Mouse (Mus musculus) 3T3-L1 (cell line): ENCODE results near the gene Adcy4.

Experiments
- DNase-seq: peaks from one replicate; pipeline ENCODE4 v3.0.0-alpha.2; 2015; ENCODE audit warnings: low read depth, low spot score

Gene Adcy4

GRCm38 (mm10) chr14:55758363-55758784 lies 25.5 kb downstream of the Adcy4 start, which contains the start of gene Cideb:
Gene Cideb, minus strand, starts transcription at chr14:55758458.
- DNase-seq: peak; percentile 76

- no peak for DNase-seq
Measured at GRCm38 (mm10) chr14:55757566-55757965, 26.3 kb downstream of the Adcy4 start.

- DNase-seq: no peak
Measured at GRCm38 (mm10) chr14:55747051-55747847, 36.6 kb downstream of the Adcy4 start.

GRCm38 (mm10) chr14:55745861-55746237 lies 38.0 kb downstream of the Adcy4 start:
- no peak for DNase-seq

- peak; percentile 71 for DNase-seq
Measured at GRCm38 (mm10) chr14:55745180-55745860, 38.6 kb downstream of the Adcy4 start, which contains the start of the genes Dhrs1 and Nop9. Gene Dhrs1, minus strand, starts transcription at chr14:55745690. Gene Nop9, plus strand, starts transcription at chr14:55745693.

GRCm38 (mm10) chr14:55743711-55744110 lies 40.2 kb downstream of the Adcy4 start:
- DNase-seq: peak; percentile 85

- DNase-seq: no peak
Measured at GRCm38 (mm10) chr14:55737086-55737687, 46.7 kb downstream of the Adcy4 start.

- DNase-seq: no peak
Measured at GRCm38 (mm10) chr14:55735758-55736157, 48.1 kb downstream of the Adcy4 start.

GRCm38 (mm10) chr14:55735334-55735733 lies 48.6 kb downstream of the Adcy4 start:
- DNase-seq: no peak

GRCm38 (mm10) chr14:55734869-55735268 lies 49.0 kb downstream of the Adcy4 start:
- DNase-seq: no peak

GRCm38 (mm10) chr14:55733889-55734288 lies 50.0 kb downstream of the Adcy4 start:
- DNase-seq: no peak

- DNase-seq: no peak
Measured at GRCm38 (mm10) chr14:55730531-55731032, 53.3 kb downstream of the Adcy4 start.

GRCm38 (mm10) chr14:55730116-55730515 lies 53.8 kb downstream of the Adcy4 start:
- peak; percentile 28 for DNase-seq

GRCm38 (mm10) chr14:55727889-55728685 lies 55.8 kb downstream of the Adcy4 start:
- no peak for DNase-seq

GRCm38 (mm10) chr14:55726261-55726660 lies 57.6 kb downstream of the Adcy4 start:
- no peak for DNase-seq

- peak; percentile 83 for DNase-seq
Measured at GRCm38 (mm10) chr14:55724411-55724871, 59.5 kb downstream of the Adcy4 start.

- no peak for DNase-seq
Measured at GRCm38 (mm10) chr14:55723433-55723832, 60.5 kb downstream of the Adcy4 start.

- DNase-seq: no peak
Measured at GRCm38 (mm10) chr14:55722438-55722945, 61.4 kb downstream of the Adcy4 start.

GRCm38 (mm10) chr14:55721700-55722437 lies 62.0 kb downstream of the Adcy4 start, which contains the start of gene Rabggta:
Gene Rabggta, minus strand, starts transcription at chr14:55722263.
- peak; percentile 85 for DNase-seq

GRCm38 (mm10) chr14:55721076-55721475 lies 62.8 kb downstream of the Adcy4 start:
- DNase-seq: no peak
